Mouse (Mus musculus) neural tube, embryonic 13.5 days (tissue): ENCODE results near the gene Hykk. TPM values are rescaled to one million over a fixed set of nuclear protein-coding genes. Genes with fewer than 3 reads are reported as not detected.
A peak's percentile ranks its signal among the peaks of the same experiment; 100 is the strongest.

Experiments
- ATAC-seq: fragments of 200-750 bp; cut with Nextera tagmentation; 2 replicates; pipeline ENCODE4 v1.8.0; 2017; ENCODE audit warnings: low read depth, mild to moderate bottlenecking, moderate TSS enrichment, moderate library complexity
- H3K27ac ChIP-seq: fragments of 300-500 bp; sonication (generic); replicated peaks from 2 replicates; pipeline ENCODE4 v1.5.1; 2015; ENCODE audit warnings: moderate library complexity, mild to moderate bottlenecking, inconsistent platforms
- H3K27me3 ChIP-seq: fragments of 300-500 bp; sonication (generic); 2 replicates; pipeline ENCODE4 v1.6.1; 2015; ENCODE audit warnings: mild to moderate bottlenecking, inconsistent platforms
- H3K36me3 ChIP-seq: fragments of 300-500 bp; sonication (generic); 2 replicates; pipeline ENCODE4 v1.6.1; 2015; ENCODE audit warnings: mild to moderate bottlenecking, inconsistent platforms
- H3K4me1 ChIP-seq: fragments of 300-500 bp; sonication (generic); replicated peaks from 2 replicates; pipeline ENCODE4 v1.6.1; 2015; ENCODE audit warnings: inconsistent platforms
- H3K4me2 ChIP-seq: fragments of 300-500 bp; sonication (generic); 2 replicates; pipeline ENCODE4 v1.6.1; 2015; ENCODE audit warnings: inconsistent platforms, mild to moderate bottlenecking, moderate library complexity
- H3K4me3 ChIP-seq: fragments of 300-500 bp; sonication (generic); 2 replicates; pipeline ENCODE4 v1.5.1; 2015; ENCODE audit warnings: mild to moderate bottlenecking, inconsistent platforms
- H3K9ac ChIP-seq: fragments of 300-500 bp; sonication (generic); 2 replicates; pipeline ENCODE4 v1.6.1; 2015; ENCODE audit warnings: moderate library complexity, mild to moderate bottlenecking, inconsistent platforms
- H3K9me3 ChIP-seq: fragments of 300-500 bp; sonication (generic); 2 replicates; pipeline ENCODE4 v1.6.1; 2016; ENCODE audit warnings: inconsistent platforms
- WGBS: fragments of 180-500 bp; shearing (Covaris S2); methylation state at CpG from one replicate; pipeline ENCODE4 v1.1.7; 2015; 5-methylcytosine and 5-hydroxymethylcytosine counted together
- polyA plus RNA-seq: library from polyadenylated mRNA; unstranded; fragments of >200 nt; fragmentation: Nextera tagmentation; extraction: Ambion mirVana; gene quantifications from 2 replicates; pipeline ENCODE4 v1.2.1, GENCODE M21; 2015

Gene Hykk
- 2.7 and 3.3 TPM in 2 replicates for polyA plus RNA-seq

GRCm38 (mm10) chr9:54917010-54917677, at the start of gene Hykk:
Gene Hykk, plus strand, starts transcription at chr9:54917283.
- ATAC-seq: peak; percentile 99
- Histone ChIP-seq H3K27ac (peak within 1 kb of the TSS; percentile 39), H3K36me3 (peaks cover 2% of the 10 kb centered on the region; the same call in 1 of the 2 replicates), H3K27me3 (no peaks in the 10 kb centered on the region), H3K9ac (peak within 1 kb of the TSS; percentile 80), H3K4me1 (peaks cover 15% of the 10 kb centered on the region), H3K9me3 (no peaks in the 10 kb centered on the region), H3K4me3 (peak within 1 kb of the TSS; percentile 67), H3K4me2 (peak within 1 kb of the TSS; percentile 86)
- WGBS: under 1% methylated on average over 34 of the region's 34 CpGs

- H3K27ac ChIP-seq: no peak overlapping the region
- no peaks in the 10 kb centered on the region for H3K27me3 ChIP-seq
- H3K4me1 ChIP-seq: peaks cover 14% of the 10 kb centered on the region
- no peak for ATAC-seq
- 77% methylated on average over 1 of the region's 1 CpGs for WGBS
- H3K4me2 ChIP-seq: no peak overlapping the region
- H3K9me3 ChIP-seq: no peaks in the 10 kb centered on the region
- H3K36me3 ChIP-seq: peaks cover 40% of the 10 kb centered on the region
- no peak overlapping the region for H3K9ac ChIP-seq
- H3K4me3 ChIP-seq: no peak overlapping the region
These were observed 38.3 kb upstream of the Hykk start for GRCm38 (mm10) chr9:54878759-54879158.

GRCm38 (mm10) chr9:54892111-54892510, 25.0 kb upstream of the Hykk start:
- H3K36me3 ChIP-seq: peaks cover 75% of the 10 kb centered on the region

GRCm38 (mm10) chr9:54897097-54897496, 20.0 kb upstream of the Hykk start:
- WGBS: 97% methylated on average over 3 of the region's 3 CpGs
- H3K4me3 ChIP-seq: no peak overlapping the region
- no peak overlapping the region for H3K4me2 ChIP-seq
- H3K4me1 ChIP-seq: no peaks in the 10 kb centered on the region
- ATAC-seq: no peak
- H3K9me3 ChIP-seq: no peaks in the 10 kb centered on the region
- peaks cover 77% of the 10 kb centered on the region for H3K36me3 ChIP-seq
- no peaks in the 10 kb centered on the region for H3K27me3 ChIP-seq
- no peak overlapping the region for H3K9ac ChIP-seq
- no peak overlapping the region for H3K27ac ChIP-seq

More at GRCm38 (mm10) chr9:54892111-54892510, 25.0 kb upstream of the Hykk start:
- no peaks in the 10 kb centered on the region for H3K27me3 ChIP-seq
- H3K9me3 ChIP-seq: no peaks in the 10 kb centered on the region
- H3K4me2 ChIP-seq: no peak overlapping the region
- ATAC-seq: no peak
- 57% methylated on average over 4 of the region's 4 CpGs for WGBS
- H3K4me1 ChIP-seq: no peaks in the 10 kb centered on the region
- H3K4me3 ChIP-seq: no peak overlapping the region
- no peak overlapping the region for H3K27ac ChIP-seq
- H3K9ac ChIP-seq: no peak overlapping the region

- Histone ChIP-seq H3K4me1 (no peaks in the 10 kb centered on the region), H3K27ac (no peak overlapping the region), H3K36me3 (peaks cover 62% of the 10 kb centered on the region), H3K4me3 (no peak overlapping the region), H3K9ac (no peak overlapping the region), H3K4me2 (no peak overlapping the region), H3K9me3 (no peaks in the 10 kb centered on the region), H3K27me3 (no peaks in the 10 kb centered on the region)
- 92% methylated on average over 5 of the region's 5 CpGs for WGBS
- ATAC-seq: no peak
These were observed 7.6 kb upstream of the Hykk start for GRCm38 (mm10) chr9:54909446-54909845.

GRCm38 (mm10) chr9:54915576-54915975, 1.5 kb upstream of the Hykk start:
- ATAC-seq: no peak
- Histone ChIP-seq H3K36me3 (peaks cover 11% of the 10 kb centered on the region), H3K4me1 (peaks cover 15% of the 10 kb centered on the region), H3K4me2 (no peak overlapping the region), H3K9ac (no peak overlapping the region), H3K4me3 (no peak overlapping the region), H3K27ac (no peak overlapping the region), H3K27me3 (no peaks in the 10 kb centered on the region), H3K9me3 (no peaks in the 10 kb centered on the region)
- 73% methylated on average over 7 of the region's 7 CpGs for whole genome bisulfite sequencing

- Histone ChIP-seq H3K4me3 (peak overlapping the region; percentile 67), H3K27ac (no peak overlapping the region), H3K4me1 (peaks cover 15% of the 10 kb centered on the region), H3K9me3 (no peaks in the 10 kb centered on the region), H3K9ac (no peak overlapping the region), H3K27me3 (no peaks in the 10 kb centered on the region), H3K4me2 (peak overlapping the region; percentile 86), H3K36me3 (peaks cover 6% of the 10 kb centered on the region; the same call in 1 of the 2 replicates)
- peak; percentile 30; the same call in 1 of the 2 replicates for ATAC-seq
- 75% methylated on average over 8 of the region's 8 CpGs for WGBS
These were observed 682 bp upstream of the Hykk start for GRCm38 (mm10) chr9:54916401-54916800.

GRCm38 (mm10) chr9:54918191-54918590, 1.1 kb downstream of the Hykk start:
- H3K4me2 ChIP-seq: peak overlapping the region; percentile 86; the same call in 1 of the 2 replicates
- no peak overlapping the region for H3K4me3 ChIP-seq
- no peak for ATAC-seq

GRCm38 (mm10) chr9:54918781-54919180, 1.7 kb downstream of the Hykk start:
- no peak overlapping the region for H3K4me2 ChIP-seq
- H3K27me3 ChIP-seq: no peaks in the 10 kb centered on the region
- ATAC-seq: no peak
- peaks cover 15% of the 10 kb centered on the region for H3K4me1 ChIP-seq
- H3K9ac ChIP-seq: no peak overlapping the region
- H3K9me3 ChIP-seq: no peaks in the 10 kb centered on the region
- no peak overlapping the region for H3K27ac ChIP-seq
- 95% methylated on average over 5 of the region's 5 CpGs for WGBS
- peaks cover 9% of the 10 kb centered on the region for H3K36me3 ChIP-seq
- H3K4me3 ChIP-seq: no peak overlapping the region

More at GRCm38 (mm10) chr9:54918191-54918590, 1.1 kb downstream of the Hykk start:
- H3K9me3 ChIP-seq: no peaks in the 10 kb centered on the region
- H3K4me1 ChIP-seq: peaks cover 15% of the 10 kb centered on the region
- no peak overlapping the region for H3K9ac ChIP-seq
- H3K27ac ChIP-seq: no peak overlapping the region
- H3K27me3 ChIP-seq: no peaks in the 10 kb centered on the region
- WGBS: 78% methylated on average over 2 of the region's 2 CpGs
- H3K36me3 ChIP-seq: peaks cover 9% of the 10 kb centered on the region

GRCm38 (mm10) chr9:54919946-54920345, 2.9 kb downstream of the Hykk start:
- H3K9me3 ChIP-seq: no peaks in the 10 kb centered on the region
- 51% methylated on average over 4 of the region's 4 CpGs for WGBS
- no peak overlapping the region for H3K27ac ChIP-seq
- H3K4me3 ChIP-seq: no peak overlapping the region
- H3K4me1 ChIP-seq: peaks cover 15% of the 10 kb centered on the region
- H3K9ac ChIP-seq: no peak overlapping the region
- no peaks in the 10 kb centered on the region for H3K27me3 ChIP-seq
- ATAC-seq: no peak
- peaks cover 9% of the 10 kb centered on the region for H3K36me3 ChIP-seq
- H3K4me2 ChIP-seq: no peak overlapping the region

GRCm38 (mm10) chr9:54930741-54931140, 13.7 kb downstream of the Hykk start:
- WGBS: 98% methylated on average over 1 of the region's 1 CpGs
- no peak overlapping the region for H3K9ac ChIP-seq
- no peak overlapping the region for H3K4me3 ChIP-seq
- ATAC-seq: no peak
- no peaks in the 10 kb centered on the region for H3K4me1 ChIP-seq
- no peak overlapping the region for H3K4me2 ChIP-seq
- H3K9me3 ChIP-seq: no peaks in the 10 kb centered on the region
- H3K36me3 ChIP-seq: no peaks in the 10 kb centered on the region
- H3K27ac ChIP-seq: no peak overlapping the region
- no peaks in the 10 kb centered on the region for H3K27me3 ChIP-seq

- Histone ChIP-seq H3K9ac (no peak overlapping the region), H3K27me3 (no peaks in the 10 kb centered on the region), H3K4me3 (no peak overlapping the region), H3K4me1 (no peaks in the 10 kb centered on the region), H3K36me3 (no peaks in the 10 kb centered on the region), H3K27ac (no peak overlapping the region), H3K9me3 (no peaks in the 10 kb centered on the region), H3K4me2 (no peak overlapping the region)
- WGBS: 13% methylated on average over 1 of the region's 1 CpGs
- no peak for ATAC-seq
These were observed 14.7 kb downstream of the Hykk start for GRCm38 (mm10) chr9:54931765-54932164.

- Histone ChIP-seq H3K4me1 (no peaks in the 10 kb centered on the region), H3K4me3 (no peak overlapping the region), H3K9ac (no peak overlapping the region), H3K4me2 (no peak overlapping the region), H3K9me3 (no peaks in the 10 kb centered on the region), H3K27ac (no peak overlapping the region), H3K36me3 (no peaks in the 10 kb centered on the region), H3K27me3 (no peaks in the 10 kb centered on the region)
- WGBS: 88% methylated on average over 2 of the region's 2 CpGs
- ATAC-seq: no peak
These were observed 15.3 kb downstream of the Hykk start for GRCm38 (mm10) chr9:54932379-54932778.
